Mouse (Mus musculus) ES-Bruce4 (cell line): ENCODE measurements around the gene Ninl. TPM values are rescaled to one million over a fixed set of nuclear protein-coding genes. Genes with fewer than 3 reads are reported as not detected.

Source experiments
- H3K27ac ChIP-seq: 2 replicates; pipeline ENCODE4 v1.5.1; 2012; ENCODE audit warnings: low read length, inconsistent platforms; ENCODE audit not compliant: insufficient read depth
- H3K27me3 ChIP-seq: 2 replicates; pipeline ENCODE4 v1.6.1; 2012; ENCODE audit warnings: mild to moderate bottlenecking, low read length, inconsistent platforms; ENCODE audit not compliant: control insufficient read depth, poor library complexity, insufficient read depth, severe bottlenecking
- H3K36me3 ChIP-seq: 2 replicates; pipeline ENCODE4 v1.6.1; 2012; ENCODE audit warnings: inconsistent platforms, mild to moderate bottlenecking, low read length, moderate library complexity; ENCODE audit not compliant: control insufficient read depth, poor library complexity, insufficient read depth, severe bottlenecking
- H3K4me1 ChIP-seq: one replicate; pipeline ENCODE4 v1.8.1; 2011; ENCODE audit warnings: low read length; ENCODE audit not compliant: control insufficient read depth, insufficient read depth
- H3K4me3 ChIP-seq: 2 replicates; pipeline ENCODE4 v1.5.1; 2011; ENCODE audit warnings: low read depth, mild to moderate bottlenecking, low read length
- H3K9ac ChIP-seq: 2 replicates; pipeline ENCODE4 v1.6.1; 2012; ENCODE audit warnings: low read depth, mild to moderate bottlenecking, inconsistent platforms; ENCODE audit not compliant: poor library complexity, severe bottlenecking
- H3K9me3 ChIP-seq: replicated peaks from 2 replicates; pipeline ENCODE4 v1.6.1; 2012; ENCODE audit warnings: mild to moderate bottlenecking, low read length, inconsistent platforms; ENCODE audit not compliant: control insufficient read depth, poor library complexity, insufficient read depth, severe bottlenecking
- CTCF ChIP-seq: IDR thresholded peaks from one replicate; pipeline ENCODE4 v1.8.1; 2011; ENCODE audit warnings: low read depth, low read length
- EP300 ChIP-seq: IDR thresholded peaks from 2 replicates; pipeline ENCODE4 v1.6.1; 2011; ENCODE audit warnings: low read depth, low read length; ENCODE audit not compliant: insufficient read depth
- POLR2A ChIP-seq: IDR thresholded peaks from one replicate; pipeline ENCODE4 v1.8.1; 2011; ENCODE audit warnings: low read length; ENCODE audit not compliant: insufficient read depth
- polyA plus RNA-seq: library from polyadenylated mRNA; stranded (reverse); fragments of >200 nt; gene quantifications from 2 replicates; pipeline ENCODE4 v1.2.4, GENCODE M21; 2011; ENCODE audit warnings: low read depth; ENCODE audit not compliant: missing spikeins, insufficient read depth, insufficient read length

Ninl gene
- polyA plus RNA-seq, 1 experiment: 24.7 TPM

GRCm38 (mm10) chr2:150944017-150944416 is 95.2 kb downstream of the Ninl start:
- Histone ChIP-seq H3K27ac (no peak overlapping the region), H3K27me3 (no peaks in the 10 kb centered on the region), H3K36me3 (no peaks in the 10 kb centered on the region), H3K9ac (no peak overlapping the region), H3K9me3 (no peaks in the 10 kb centered on the region), H3K4me1 (peaks cover 2% of the 10 kb centered on the region), H3K4me3 (no peak overlapping the region)
- TF ChIP-seq CTCF: no peak
- TF ChIP-seq EP300: no peak
- no peak for TF ChIP-seq POLR2A

DNA sequence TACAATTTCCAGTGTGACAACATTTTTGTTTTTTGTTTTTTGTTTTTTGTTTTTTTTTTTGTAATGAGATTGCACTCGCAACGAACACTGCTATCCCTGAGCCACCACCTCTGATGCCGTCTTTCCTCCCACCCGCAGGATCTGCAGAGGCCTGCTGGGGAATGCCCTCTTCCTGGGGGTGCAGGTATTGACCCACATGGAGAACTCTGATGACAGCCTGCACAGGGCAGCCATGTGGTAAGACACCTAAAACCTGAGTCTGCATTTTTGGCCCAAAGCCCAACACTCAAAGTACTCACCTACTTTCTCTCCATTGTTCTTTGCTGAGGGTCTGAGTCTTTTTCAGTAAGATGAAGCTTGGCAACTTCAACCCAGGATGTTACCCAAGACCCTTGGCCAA is 104.5 kb downstream of the Ninl start:
- Histone ChIP-seq H3K27me3 (no peaks in the 10 kb centered on the region), H3K9me3 (no peaks in the 10 kb centered on the region), H3K36me3 (peaks cover 6% of the 10 kb centered on the region; the same call in 1 of the 2 replicates), H3K4me3 (no peak overlapping the region), H3K27ac (no peak overlapping the region), H3K9ac (no peak overlapping the region), H3K4me1 (no peaks in the 10 kb centered on the region)
- TF ChIP-seq EP300 (no peak), POLR2A (no peak), CTCF (no peak)

- H3K4me3 ChIP-seq: peak overlapping the region; percentile 49
- H3K36me3 ChIP-seq: peaks cover 6% of the 10 kb centered on the region; the same call in 1 of the 2 replicates
Measured at GRCm38 (mm10) chr2:150933482-150933881, 105.7 kb downstream of the Ninl start.

DNA sequence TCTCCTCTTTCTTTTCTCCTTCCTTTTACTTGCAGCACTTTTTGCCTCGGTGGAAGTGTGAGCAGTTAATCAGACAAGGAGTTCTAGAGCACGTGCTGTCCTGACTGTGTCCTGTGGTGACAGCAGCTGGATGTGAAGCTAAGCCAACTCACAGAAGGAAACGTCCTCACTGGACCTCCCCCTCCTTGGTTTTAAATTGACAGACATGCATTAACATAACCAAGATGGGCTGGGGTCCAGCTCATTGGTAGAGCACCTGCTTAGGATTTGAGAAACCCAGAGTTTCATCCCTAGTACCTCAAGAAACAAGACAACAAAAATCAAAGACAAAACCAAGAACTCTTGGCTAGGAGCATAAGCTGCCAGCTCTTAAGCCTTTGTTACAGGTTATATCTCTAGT is 108.4 kb downstream of the Ninl start:
- Histone ChIP-seq H3K4me3 (no peak overlapping the region), H3K27ac (no peak overlapping the region), H3K36me3 (peaks cover 13% of the 10 kb centered on the region), H3K4me1 (no peaks in the 10 kb centered on the region), H3K9me3 (no peaks in the 10 kb centered on the region), H3K27me3 (no peaks in the 10 kb centered on the region), H3K9ac (no peak overlapping the region)
- TF ChIP-seq POLR2A (no peak), CTCF (no peak), EP300 (no peak)

More at GRCm38 (mm10) chr2:150933482-150933881, 105.7 kb downstream of the Ninl start:
- Histone ChIP-seq H3K27me3 (no peaks in the 10 kb centered on the region), H3K27ac (no peak overlapping the region), H3K9me3 (no peaks in the 10 kb centered on the region), H3K9ac (peak overlapping the region; percentile 22), H3K4me1 (no peaks in the 10 kb centered on the region)
- TF ChIP-seq CTCF: no peak
- no peak for TF ChIP-seq POLR2A
- TF ChIP-seq EP300: no peak

GRCm38 (mm10) chr2:150929156-150929555 is 110.0 kb downstream of the Ninl start:
- no peaks in the 10 kb centered on the region for H3K27me3 ChIP-seq
- peaks cover 11% of the 10 kb centered on the region for H3K36me3 ChIP-seq
- TF ChIP-seq EP300 (no peak), POLR2A (no peak)
- no peaks in the 10 kb centered on the region for H3K9me3 ChIP-seq
- H3K4me1 ChIP-seq: no peaks in the 10 kb centered on the region
- H3K27ac ChIP-seq: no peak overlapping the region
- H3K9ac ChIP-seq: no peak overlapping the region
- H3K4me3 ChIP-seq: no peak overlapping the region

DNA sequence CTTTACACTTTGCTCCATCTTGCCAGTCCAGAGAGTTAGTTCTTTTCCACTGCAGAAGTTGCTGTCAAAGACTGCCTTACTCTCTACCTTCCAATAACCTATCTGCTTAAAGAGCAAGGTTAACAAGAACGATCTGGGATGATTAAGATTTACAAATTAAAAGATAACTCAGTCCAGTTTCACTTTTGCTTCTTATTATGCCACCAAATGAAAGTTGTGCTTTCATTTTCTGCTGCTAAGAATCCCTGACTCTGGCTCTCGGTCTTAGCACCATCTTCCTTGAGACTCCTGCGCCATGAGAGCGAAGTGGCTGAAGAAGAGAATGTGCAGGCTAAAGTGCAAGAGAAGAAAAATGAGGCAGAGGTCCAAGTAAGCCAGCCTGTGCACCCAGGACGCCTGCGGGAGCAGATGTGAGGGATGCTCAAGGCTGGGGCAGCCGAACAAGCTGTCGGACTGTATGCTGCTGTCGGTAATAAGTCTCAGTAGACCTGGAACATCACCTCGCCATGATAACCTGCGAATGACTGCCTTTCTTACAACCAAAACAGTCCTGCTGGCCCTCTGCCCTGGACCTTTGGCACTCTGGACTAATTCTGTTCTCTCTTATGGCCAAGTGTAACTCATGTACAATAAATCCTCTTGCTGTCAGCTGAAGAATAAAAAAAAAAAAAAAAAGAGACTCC is 112.0 kb downstream of the Ninl start:
- Histone ChIP-seq H3K4me3 (no peak overlapping the region), H3K27me3 (no peaks in the 10 kb centered on the region), H3K9me3 (no peaks in the 10 kb centered on the region), H3K36me3 (peaks cover 13% of the 10 kb centered on the region), H3K27ac (no peak overlapping the region), H3K4me1 (no peaks in the 10 kb centered on the region), H3K9ac (no peak overlapping the region)
- TF ChIP-seq CTCF: no peak
- TF ChIP-seq POLR2A: no peak
- no peak for TF ChIP-seq EP300
